Mouse (Mus musculus) neural tube, embryonic 14.5 days (tissue): ENCODE measurements around the gene Gabarapl2. TPM values are rescaled to one million over a fixed set of nuclear protein-coding genes. Genes with fewer than 3 reads are reported as not detected.

ENCODE experiments used
- ATAC-seq: fragments of 200-750 bp; cut with Nextera tagmentation; 2 replicates; pipeline ENCODE4 v1.8.0; 2017; ENCODE audit warnings: low read depth, mild to moderate bottlenecking, moderate TSS enrichment, moderate library complexity
- H3K27ac ChIP-seq: fragments of 300-500 bp; sonication (generic); 2 replicates; pipeline ENCODE4 v1.5.1; 2014; ENCODE audit warnings: low read depth, mild to moderate bottlenecking, control low read depth, low read length, moderate library complexity, mixed read lengths
- H3K27me3 ChIP-seq: fragments of 300-500 bp; sonication (generic); 2 replicates; pipeline ENCODE4 v1.6.1; 2014; ENCODE audit warnings: low read length; ENCODE audit not compliant: control insufficient read depth, insufficient read depth
- H3K36me3 ChIP-seq: fragments of 300-500 bp; sonication (generic); 2 replicates; pipeline ENCODE4 v1.6.1; 2014; ENCODE audit warnings: low read length, mixed read lengths; ENCODE audit not compliant: control insufficient read depth, insufficient read depth
- H3K4me1 ChIP-seq: fragments of 300-500 bp; sonication (generic); 2 replicates; pipeline ENCODE4 v1.6.1; 2014; ENCODE audit warnings: low read length; ENCODE audit not compliant: control insufficient read depth, insufficient read depth
- H3K4me2 ChIP-seq: fragments of 300-500 bp; sonication (generic); 2 replicates; pipeline ENCODE4 v1.6.1; 2014; ENCODE audit warnings: mild to moderate bottlenecking, low read depth, low read length, control low read depth
- H3K4me3 ChIP-seq: fragments of 300-500 bp; sonication (generic); 2 replicates; pipeline ENCODE4 v1.5.1; 2014; ENCODE audit warnings: low read depth, low read length, control low read depth, mixed read lengths
- H3K9ac ChIP-seq: fragments of 300-500 bp; sonication (generic); replicated peaks from 2 replicates; pipeline ENCODE4 v1.6.1; 2014; ENCODE audit warnings: low read depth, mild to moderate bottlenecking, control low read depth, low read length, mixed read lengths
- H3K9me3 ChIP-seq: fragments of 300-500 bp; sonication (generic); 2 replicates; pipeline ENCODE4 v1.6.1; 2016; ENCODE audit warnings: low read length; ENCODE audit not compliant: control insufficient read depth
- WGBS: fragments of 180-500 bp; shearing (Covaris S2); extraction: QIAGEN DNeasy Blood & Tissue Kit; methylation state at CpG from one replicate; pipeline ENCODE4 v1.1.7; 2014; 5-methylcytosine and 5-hydroxymethylcytosine counted together
- polyA plus RNA-seq: library from polyadenylated mRNA; unstranded; fragments of >200 nt; fragmentation: Nextera tagmentation; extraction: Ambion mirVana; gene quantifications from 2 replicates; pipeline ENCODE4 v1.2.1, GENCODE M21; 2014

Gene Gabarapl2
- polyA plus RNA-seq = 486 and 487 TPM in 2 replicates

- under 1% methylated on average over 65 of the region's 65 CpGs for WGBS
- H3K9me3 ChIP-seq = no peaks in the 10 kb centered on the region
- peak within 1 kb of the TSS; percentile 93 for H3K4me3 ChIP-seq
- no peaks in the 10 kb centered on the region for H3K27me3 ChIP-seq
- H3K36me3 ChIP-seq = peaks cover 7% of the 10 kb centered on the region; the same call in 1 of the 2 replicates
- H3K4me1 ChIP-seq = peaks cover 14% of the 10 kb centered on the region
- ATAC-seq = peak; percentile 99
- peak within 1 kb of the TSS; percentile 58 for H3K27ac ChIP-seq
- H3K4me2 ChIP-seq = peak within 1 kb of the TSS; percentile 99
- H3K9ac ChIP-seq = peak within 1 kb of the TSS; percentile 80
Observed at GRCm38 (mm10) chr8:111940171-111941100, at the start of gene Gabarapl2. Gene Gabarapl2 (plus strand): TSS chr8:111940703.

- Histone ChIP-seq H3K9ac (no peak overlapping the region), H3K27ac (no peak overlapping the region), H3K36me3 (no peaks in the 10 kb centered on the region), H3K4me2 (no peak overlapping the region), H3K4me1 (no peaks in the 10 kb centered on the region), H3K27me3 (peaks cover 26% of the 10 kb centered on the region), H3K9me3 (no peaks in the 10 kb centered on the region), H3K4me3 (no peak overlapping the region)
- WGBS = 60% methylated on average over 6 of the region's 6 CpGs
- no peak for ATAC-seq
Observed at GRCm38 (mm10) chr8:111890911-111891303, 49.6 kb upstream of the Gabarapl2 start.

GRCm38 (mm10) chr8:111891983-111892382 lies 48.5 kb upstream of the Gabarapl2 start:
- Histone ChIP-seq H3K4me2 (no peak overlapping the region), H3K27ac (no peak overlapping the region), H3K9me3 (no peaks in the 10 kb centered on the region), H3K4me1 (no peaks in the 10 kb centered on the region), H3K27me3 (peaks cover 26% of the 10 kb centered on the region), H3K9ac (no peak overlapping the region), H3K4me3 (no peak overlapping the region), H3K36me3 (no peaks in the 10 kb centered on the region)
- ATAC-seq = no peak
- WGBS = 34% methylated on average over 8 of the region's 8 CpGs

GRCm38 (mm10) chr8:111892615-111893014 lies 47.9 kb upstream of the Gabarapl2 start:
- WGBS = 69% methylated on average over 5 of the region's 5 CpGs
- no peaks in the 10 kb centered on the region for H3K9me3 ChIP-seq
- no peak overlapping the region for H3K9ac ChIP-seq
- no peak overlapping the region for H3K4me3 ChIP-seq
- H3K27me3 ChIP-seq = peaks cover 26% of the 10 kb centered on the region
- H3K27ac ChIP-seq = no peak overlapping the region
- H3K4me1 ChIP-seq = no peaks in the 10 kb centered on the region
- no peak for ATAC-seq
- no peaks in the 10 kb centered on the region for H3K36me3 ChIP-seq
- no peak overlapping the region for H3K4me2 ChIP-seq

- Histone ChIP-seq H3K36me3 (no peaks in the 10 kb centered on the region), H3K9ac (no peak overlapping the region), H3K9me3 (no peaks in the 10 kb centered on the region), H3K27ac (no peak overlapping the region), H3K4me3 (no peak overlapping the region), H3K4me2 (no peak overlapping the region), H3K27me3 (peaks cover 14% of the 10 kb centered on the region), H3K4me1 (no peaks in the 10 kb centered on the region)
- WGBS = 92% methylated on average over 7 of the region's 7 CpGs
- ATAC-seq = no peak
Observed at GRCm38 (mm10) chr8:111894955-111895354, 45.5 kb upstream of the Gabarapl2 start.

GRCm38 (mm10) chr8:111898586-111898985 lies 41.9 kb upstream of the Gabarapl2 start:
- Histone ChIP-seq H3K9me3 (no peaks in the 10 kb centered on the region), H3K9ac (no peak overlapping the region), H3K4me2 (no peak overlapping the region)

GRCm38 (mm10) chr8:111902080-111902479 lies 38.4 kb upstream of the Gabarapl2 start:
- ATAC-seq = no peak

More at GRCm38 (mm10) chr8:111898586-111898985, 41.9 kb upstream of the Gabarapl2 start:
- no peak for ATAC-seq
- Histone ChIP-seq H3K4me3 (no peak overlapping the region), H3K4me1 (no peaks in the 10 kb centered on the region), H3K27ac (no peak overlapping the region), H3K27me3 (no peaks in the 10 kb centered on the region), H3K36me3 (no peaks in the 10 kb centered on the region)
- WGBS = 46% methylated on average over 10 of the region's 10 CpGs

GRCm38 (mm10) chr8:111905500-111906121 lies 34.9 kb upstream of the Gabarapl2 start:
- Histone ChIP-seq H3K9ac (no peak overlapping the region), H3K36me3 (no peaks in the 10 kb centered on the region), H3K27me3 (no peaks in the 10 kb centered on the region), H3K9me3 (no peaks in the 10 kb centered on the region), H3K4me2 (no peak overlapping the region), H3K27ac (no peak overlapping the region), H3K4me1 (0 out of 2 replicates have a peak, but pooled peaks cover 2% of the 10 kb centered on the region), H3K4me3 (no peak overlapping the region)
- 78% methylated on average over 7 of the region's 8 CpGs for WGBS
- no peak for ATAC-seq

More at GRCm38 (mm10) chr8:111902080-111902479, 38.4 kb upstream of the Gabarapl2 start:
- Histone ChIP-seq H3K9ac (no peak overlapping the region), H3K4me2 (no peak overlapping the region), H3K4me3 (no peak overlapping the region), H3K27ac (no peak overlapping the region), H3K9me3 (no peaks in the 10 kb centered on the region), H3K27me3 (no peaks in the 10 kb centered on the region), H3K4me1 (no peaks in the 10 kb centered on the region), H3K36me3 (no peaks in the 10 kb centered on the region)
- 45% methylated on average over 5 of the region's 5 CpGs for WGBS
